Mouse (Mus musculus): ENCODE measurements around the gene Tmed8.
"Not testable (repeated sequence)": the region's sequence is repeated elsewhere in the genome, so short reads cannot be mapped to it uniquely, and the experiment has no call there.

Tmed8 gene

DNA sequence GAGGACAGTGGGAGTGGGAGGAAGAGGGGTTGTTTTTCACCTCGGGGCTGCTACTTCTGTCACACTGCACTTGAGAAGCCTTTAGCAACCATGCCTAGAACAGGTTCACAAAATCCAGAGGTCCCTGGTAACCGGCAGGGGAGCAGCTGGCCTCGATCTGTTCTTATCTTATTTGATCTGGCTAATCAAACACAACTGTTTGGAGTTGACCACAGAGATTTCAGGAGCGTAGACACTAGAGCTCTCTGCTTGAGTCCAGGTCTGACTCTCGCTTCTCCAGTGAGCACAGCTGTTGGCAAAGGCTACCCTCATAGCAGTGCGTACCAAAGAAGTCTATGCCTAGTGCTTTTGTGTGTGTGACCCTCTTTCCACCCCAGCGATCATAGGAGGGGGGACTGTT is 42.2 kb downstream of the Tmed8 start:
- DNase-seq = peak; percentile 10

DNA sequence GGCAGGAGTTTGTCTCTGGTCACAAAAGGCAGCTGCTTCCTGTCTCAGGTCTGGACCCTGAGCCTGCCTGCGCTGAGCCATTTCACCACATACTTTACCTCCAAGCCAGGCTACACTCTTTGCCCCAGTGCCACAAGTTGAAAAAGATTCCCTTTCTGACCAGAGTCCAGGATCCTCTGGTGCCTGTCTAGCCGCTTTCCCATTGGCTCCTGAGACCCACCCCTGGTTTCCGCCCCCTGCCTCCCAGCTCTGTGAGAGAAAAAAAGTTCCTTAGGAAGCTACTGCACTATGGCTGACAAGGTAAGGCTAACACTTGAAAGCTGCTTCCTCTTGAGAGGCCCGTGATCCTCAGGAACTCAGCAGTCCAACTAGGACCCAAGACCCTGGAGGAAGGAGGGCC is 42.9 kb downstream of the Tmed8 start:
- DNase-seq = peak; percentile 84

DNA sequence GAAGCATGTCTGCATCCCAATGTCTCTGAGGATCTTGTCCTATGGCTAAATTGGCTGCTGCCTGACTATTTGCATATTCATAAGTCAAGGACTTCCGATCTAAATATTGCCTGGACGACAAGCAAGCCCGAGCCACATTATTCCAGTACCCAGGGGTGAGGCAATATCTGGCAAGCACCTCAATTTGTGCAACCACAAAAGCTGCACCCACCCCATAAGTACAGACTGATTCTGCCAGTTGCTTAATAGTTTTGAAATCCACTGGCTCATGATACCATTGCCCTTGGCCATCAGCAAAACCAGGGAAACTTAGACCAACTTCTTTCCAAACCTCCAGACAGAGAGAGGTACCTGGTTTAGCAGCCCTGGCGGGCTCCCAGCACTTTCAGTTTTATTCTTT is 45.8 kb downstream of the Tmed8 start:
- not testable (repeated sequence) for DNase-seq

DNA sequence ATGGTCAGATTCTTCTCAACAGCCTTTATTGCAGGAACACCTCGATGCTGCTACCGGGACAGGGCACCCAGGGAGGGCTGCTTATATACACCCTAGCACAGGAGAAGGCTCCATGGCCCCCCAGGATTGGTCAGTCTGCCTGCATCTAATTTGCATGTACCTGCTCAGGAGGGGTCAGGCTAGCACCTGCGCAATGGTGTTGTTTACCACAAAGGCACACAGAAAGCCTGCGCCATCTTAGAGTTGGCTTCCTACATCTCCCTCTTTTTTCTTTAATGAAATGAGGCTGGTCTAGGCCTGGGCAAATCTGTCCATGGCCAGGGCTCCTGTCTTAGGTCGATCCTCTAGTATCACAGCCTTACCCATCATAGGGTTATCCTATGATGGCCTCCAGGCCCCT is 50.8 kb downstream of the Tmed8 start:
- DNase-seq = no peak

DNA sequence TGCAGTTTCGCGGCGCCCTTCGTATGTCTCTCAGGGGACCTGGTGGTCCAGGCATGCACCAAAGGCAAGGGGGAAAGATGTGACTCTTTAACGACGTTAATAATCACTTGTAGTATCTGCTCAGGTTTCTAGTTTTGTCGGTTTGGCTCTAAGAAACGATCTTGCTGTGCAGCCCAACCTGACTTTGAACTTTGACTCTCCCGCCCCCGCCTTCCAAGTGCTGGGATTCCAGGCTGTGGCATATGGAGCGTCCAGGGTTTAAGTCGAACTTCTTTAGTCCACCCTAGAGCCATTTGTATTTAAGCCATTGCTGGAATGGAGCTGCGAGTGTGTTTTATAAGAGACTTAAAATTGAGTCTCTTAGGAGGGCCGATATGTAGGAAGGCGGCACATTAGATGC is 52.1 kb downstream of the Tmed8 start:
- peak; percentile 66 for DNase-seq

DNA sequence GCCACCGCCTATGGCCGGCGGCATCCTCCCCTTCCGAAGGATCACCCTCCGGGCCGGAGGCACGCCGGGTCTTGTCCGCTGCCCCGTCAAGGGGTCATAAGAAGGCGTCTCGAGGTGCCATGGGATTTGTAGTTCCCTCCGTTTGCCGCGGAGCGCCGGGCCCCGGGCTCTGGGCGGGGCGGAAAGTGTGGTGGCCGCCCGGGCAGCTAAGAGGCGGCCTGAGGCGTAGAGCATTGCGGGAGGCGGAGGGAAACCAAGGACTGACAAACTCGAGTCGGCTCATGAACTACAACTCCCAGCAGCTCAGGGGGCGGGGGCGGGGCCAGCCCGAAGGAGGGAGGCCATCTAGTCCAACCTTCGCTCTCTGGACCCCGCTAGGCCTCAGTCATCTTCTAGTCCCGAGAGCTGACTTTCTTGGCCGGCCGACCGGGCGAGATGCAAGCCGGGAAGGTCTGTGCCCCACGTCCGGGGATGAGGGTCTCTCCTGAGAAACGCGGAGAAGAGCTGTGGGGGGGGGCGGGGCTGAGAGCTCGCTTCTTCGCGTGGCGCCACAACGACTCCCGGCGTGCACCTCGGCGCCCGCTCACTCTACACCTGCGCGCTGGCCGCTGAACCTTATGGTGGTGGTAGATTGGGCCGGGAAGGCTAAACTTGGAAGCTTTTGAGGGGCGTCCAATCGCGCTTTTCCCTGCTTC is 52.7 kb downstream of the Tmed8 start, which contains the start of gene Pomt2:
TSS of gene Pomt2 (minus strand) at position 574 of the 695 bp plus-strand sequence.
- DNase-seq = peak; percentile 96

DNA sequence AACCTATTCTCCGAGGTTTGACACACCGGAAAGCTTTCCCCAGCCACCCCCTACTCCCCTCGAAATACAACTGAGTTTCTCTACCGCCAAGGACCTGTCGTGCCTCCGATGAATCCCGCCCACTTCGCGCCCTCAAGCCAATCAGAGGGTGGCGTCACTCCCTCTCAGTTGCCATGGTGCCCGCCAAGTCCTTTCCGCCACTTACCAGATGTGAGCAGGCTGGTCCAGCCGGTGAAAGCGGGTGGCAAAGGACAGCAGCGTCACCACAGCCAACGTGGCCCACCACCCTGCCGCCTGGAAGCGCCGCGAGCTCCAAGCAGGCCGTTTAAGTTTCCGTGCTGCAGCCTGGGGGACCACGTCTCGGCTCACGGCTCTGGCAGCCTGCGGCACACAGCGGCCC is 53.3 kb downstream of the Tmed8 start, which contains the start of gene Gstz1:
TSS of gene Gstz1 (plus strand) at position 200 of the 400 bp plus-strand sequence.
- peak; percentile 92 for DNase-seq

DNA sequence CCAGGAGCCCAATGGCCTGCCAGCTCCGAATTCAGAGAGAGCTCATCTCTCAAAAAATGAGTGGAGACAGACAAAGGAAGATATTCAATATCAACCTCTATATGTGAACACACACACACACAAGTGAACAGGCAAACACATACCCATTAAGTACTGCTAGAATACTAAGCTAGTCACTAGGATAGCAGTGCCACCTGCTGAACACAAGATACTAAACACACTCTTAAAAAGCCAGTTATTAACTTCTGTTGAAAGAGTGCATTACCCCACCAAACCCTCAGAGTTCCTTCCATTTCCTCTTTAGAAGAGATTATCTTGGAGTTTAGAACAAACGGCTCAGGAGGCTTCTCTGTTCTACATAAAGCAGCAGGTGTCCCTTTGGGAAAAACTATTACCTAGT is 58.1 kb downstream of the Tmed8 start:
- DNase-seq = no peak

DNA sequence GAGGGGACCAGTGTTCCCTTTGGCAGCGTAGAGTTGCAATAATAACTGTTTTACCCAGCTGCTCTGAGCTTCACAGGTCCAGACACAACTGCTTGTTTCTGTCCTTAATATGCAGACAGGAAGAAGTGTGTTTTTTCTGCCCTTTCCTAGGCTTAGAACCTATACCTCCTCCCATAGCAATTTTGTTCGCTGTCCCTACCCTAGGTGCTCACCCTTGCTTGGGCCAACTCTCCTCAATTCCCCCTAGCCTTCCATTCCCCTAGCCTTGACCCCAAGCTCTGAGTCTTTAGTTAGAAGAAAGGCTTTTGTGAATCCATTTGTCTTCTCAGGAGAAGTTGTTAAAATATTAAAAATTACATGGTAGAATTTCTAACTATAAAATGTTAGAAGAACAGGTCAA is 61.5 kb downstream of the Tmed8 start:
- DNase-seq = no peak

DNA sequence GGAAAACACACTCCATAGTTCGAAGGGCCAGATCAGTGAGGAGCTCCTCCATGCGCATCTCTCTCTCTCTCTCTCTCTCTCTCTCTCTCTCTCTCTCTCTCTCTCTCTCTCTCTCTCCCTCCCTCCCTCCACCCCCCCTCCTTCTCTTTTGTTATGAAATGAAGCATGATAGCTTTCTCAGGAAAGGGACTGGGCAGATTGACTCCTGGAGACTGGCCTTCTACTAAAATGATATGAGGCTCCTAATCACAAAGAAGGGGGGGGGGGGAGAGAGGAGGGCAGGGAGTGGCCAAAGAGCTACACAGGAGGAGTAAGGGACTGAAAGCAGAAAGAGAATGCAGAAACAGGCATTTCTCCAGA is 61.9 kb downstream of the Tmed8 start:
- DNase-seq = no peak

DNA sequence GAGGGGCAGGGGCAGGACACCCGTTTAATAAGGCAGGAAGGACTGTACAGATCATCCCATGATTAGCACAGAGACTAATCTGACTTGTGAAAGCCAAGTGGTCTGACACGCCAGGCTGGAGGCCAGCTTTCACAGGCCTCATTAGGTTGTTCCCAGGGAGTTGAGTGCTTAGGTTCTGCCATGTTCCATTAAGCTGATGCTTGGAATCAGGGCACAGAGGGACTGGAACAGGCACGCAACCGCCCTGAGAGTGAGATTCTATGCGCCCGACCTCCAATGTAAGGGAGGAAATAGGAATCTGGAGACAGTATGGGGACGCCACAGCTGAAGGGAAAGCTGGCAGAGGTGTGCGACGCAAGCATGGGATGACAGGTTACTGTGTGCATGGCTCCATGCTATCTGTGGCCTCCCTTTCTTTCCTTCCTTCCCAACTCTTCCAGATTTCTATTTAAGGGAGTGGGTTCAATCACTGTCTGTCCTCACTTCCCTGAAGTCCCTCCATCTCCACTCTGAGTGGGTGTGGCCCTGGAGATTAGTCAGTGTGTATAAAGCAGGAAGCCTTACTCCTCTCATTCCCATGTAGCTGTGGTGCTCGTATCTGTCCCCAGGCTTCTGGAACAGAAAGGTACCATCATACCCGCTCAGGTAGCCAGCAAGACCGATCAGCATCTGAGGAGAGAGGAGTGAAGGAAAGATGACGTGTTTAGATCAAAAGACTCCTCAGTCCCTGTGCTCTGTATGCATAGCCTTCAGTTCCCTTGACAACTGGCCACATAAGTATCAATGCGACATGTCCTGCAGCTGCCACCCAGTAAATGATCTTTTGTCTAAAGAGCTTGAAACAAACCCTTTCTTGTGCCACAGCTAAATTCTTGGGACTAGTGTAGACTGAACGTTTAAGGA is 62.6 kb downstream of the Tmed8 start:
- DNase-seq = no peak

DNA sequence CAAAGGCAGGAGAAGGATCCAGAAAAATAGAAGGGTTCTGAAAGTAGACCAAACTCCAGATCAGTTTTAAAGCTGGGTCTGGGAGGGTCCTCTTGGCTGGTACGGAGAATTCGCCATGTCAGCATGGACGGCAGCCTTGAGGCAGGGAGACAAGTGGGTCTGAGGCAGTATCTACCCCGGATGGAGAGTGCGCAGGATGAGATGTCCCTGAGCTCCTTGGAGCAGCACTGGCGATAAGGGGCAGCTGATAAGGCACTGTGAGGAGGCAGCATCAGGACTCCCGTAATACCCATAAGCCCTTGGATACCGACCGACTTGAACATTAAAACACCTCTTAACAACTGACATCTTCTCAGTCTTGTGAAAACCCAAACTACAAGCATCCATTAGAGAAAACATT is 67.5 kb downstream of the Tmed8 start:
- DNase-seq = no peak

DNA sequence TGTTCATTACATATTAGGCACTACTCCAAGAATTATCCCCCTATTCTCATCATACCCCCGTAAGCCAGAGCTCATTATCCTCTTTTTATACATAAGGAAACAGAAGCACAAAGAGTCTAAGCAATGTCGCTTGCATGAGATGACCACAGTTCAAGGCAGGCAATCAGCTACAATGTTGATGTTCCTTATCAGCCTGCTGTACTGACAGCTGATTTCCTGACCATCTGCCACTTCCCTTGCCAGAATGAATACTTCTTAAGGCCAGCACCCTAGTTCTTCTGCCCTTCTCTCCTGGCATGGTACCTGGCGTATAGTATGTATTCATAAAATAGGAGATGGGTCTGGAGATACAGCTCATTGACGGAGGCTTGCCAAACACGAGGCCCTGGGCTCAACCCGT is 68.0 kb downstream of the Tmed8 start:
- no peak for DNase-seq

DNA sequence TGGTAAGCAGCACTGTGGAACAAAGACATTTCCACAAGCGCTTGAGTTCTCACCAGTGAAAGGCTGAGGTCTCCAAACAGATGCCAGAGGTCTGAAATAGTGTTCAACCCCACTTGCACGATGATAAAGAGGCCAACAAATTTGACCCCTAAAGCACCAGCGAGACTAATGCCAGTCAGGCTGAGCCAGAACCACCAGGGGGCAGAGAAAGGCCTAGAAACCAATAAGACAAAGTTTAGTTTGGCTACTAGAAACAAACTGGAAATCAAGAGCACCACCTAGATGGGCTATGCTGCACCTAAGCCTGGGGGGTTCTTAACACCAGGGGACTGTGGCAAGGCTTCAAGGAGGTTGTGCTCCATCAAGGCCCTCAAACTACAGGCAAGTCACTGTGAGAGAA is 68.6 kb downstream of the Tmed8 start:
- peak; percentile 37 for DNase-seq

DNA sequence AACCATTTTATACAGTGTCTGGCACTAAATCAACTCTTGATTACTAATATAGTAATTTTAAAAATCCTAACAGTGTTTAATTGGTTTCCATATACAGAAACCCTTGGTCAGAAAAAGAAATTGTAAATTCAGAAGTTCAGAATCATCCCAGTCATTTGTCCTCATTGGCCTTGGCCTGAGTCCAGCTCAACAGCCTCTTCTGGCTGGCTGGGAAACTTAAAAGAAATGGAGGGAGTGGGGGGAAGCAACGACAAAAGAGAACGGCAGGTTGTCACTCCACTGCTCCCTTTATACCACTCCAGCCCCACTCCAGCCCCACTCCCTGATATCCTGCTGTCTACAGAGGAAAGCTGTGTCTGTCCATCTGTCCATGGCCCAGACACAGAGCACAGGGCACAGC is 69.1 kb downstream of the Tmed8 start:
- DNase-seq = no peak

DNA sequence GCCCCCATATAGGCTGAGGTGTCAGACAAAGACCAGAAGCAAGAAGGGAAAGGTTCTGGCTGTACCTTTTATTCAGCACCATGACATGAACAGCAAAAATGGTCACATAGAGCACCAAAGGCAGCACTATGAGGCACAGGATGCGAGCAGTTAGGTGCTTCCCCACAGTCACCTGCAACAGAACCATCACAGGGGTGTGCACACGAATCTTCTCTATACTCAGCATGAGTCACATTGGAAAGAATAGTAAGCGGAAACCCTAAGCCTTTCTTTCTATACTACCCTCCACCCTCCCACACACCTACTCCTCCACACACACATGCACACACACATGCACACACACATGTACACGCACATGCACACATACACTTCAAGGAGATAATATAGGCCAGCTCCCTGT is 70.0 kb downstream of the Tmed8 start:
- no peak for DNase-seq

DNA sequence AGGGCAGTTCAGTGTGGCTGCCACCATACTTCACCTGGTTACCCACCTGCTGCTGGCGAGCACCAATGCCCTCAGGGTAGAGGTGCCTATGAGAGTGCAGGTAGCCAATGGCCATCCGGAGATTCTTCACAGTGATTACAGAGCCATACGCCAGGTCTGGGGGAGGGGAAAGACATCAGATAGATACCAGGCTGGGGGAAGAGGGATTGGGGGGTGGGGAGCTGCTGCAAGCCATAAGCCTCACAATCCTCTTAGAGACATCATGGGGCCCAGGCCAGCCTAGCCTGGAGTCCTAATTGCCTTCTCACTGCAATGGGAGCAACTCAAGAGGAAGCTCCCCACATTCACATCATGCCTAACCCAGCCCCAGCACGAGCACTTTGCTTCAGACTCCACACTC is 73.0 kb downstream of the Tmed8 start:
- DNase-seq = no peak

DNA sequence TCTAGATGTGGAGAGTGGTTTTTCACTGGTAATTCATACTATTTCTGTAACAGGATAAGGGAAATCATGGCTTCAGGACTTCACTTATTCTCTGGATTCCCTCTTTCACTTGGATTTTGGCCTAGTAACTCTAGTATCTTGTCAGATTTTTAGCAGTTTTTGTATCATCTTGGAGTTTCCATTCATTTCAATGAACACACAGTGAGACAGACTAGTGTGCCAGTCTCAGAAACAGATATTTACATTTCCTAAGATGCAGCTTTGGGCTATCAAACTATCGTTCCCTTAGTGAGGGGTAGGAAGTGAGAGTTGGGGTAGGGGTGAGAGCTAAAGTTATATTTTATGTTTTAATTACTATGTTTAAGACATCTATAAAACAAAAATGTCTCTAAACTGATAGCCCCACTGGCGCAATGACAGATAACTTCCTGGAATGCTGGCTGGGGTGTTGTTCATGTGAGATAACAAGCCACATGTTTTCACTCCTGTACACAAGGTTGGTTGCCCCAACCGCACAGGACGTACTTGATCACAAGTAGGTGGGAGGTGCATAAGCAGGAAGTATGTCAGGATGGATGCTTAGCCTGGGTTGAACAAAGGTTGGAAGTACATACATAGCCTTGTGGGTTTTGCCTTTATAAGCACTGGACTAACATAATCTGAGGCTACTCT is 78.2 kb downstream of the Tmed8 start:
- DNase-seq = no peak

Data from kidney, postnatal 14 days (tissue).